Mouse (Mus musculus) adrenal gland, adult 2 months (tissue): Measurements from ENCODE around the gene Taar2. TPM values are rescaled to one million over a fixed set of nuclear protein-coding genes. Genes with fewer than 3 reads are reported as not detected.

Source experiments
- DNase-seq: peaks from one replicate; pipeline ENCODE4 v3.0.0; 2021
- long read RNA-seq: library from polyadenylated mRNA; stranded (forward); transcript quantifications from one replicate; pipeline ENCODE4 v2.0.0, GENCODE M21; 2021
- polyA plus RNA-seq: library from polyadenylated mRNA; depleted of rRNA; stranded (reverse); fragments of >200 nt; gene quantifications from 2 replicates; pipeline ENCODE4 v1.2.3, GENCODE M21; 2012; rRNA removed
- total RNA-seq, 2 experiments: library from RNA; stranded (reverse); gene quantifications; 2 replicates each; pipeline ENCODE4 v1.2.3; 2021

Taar2 gene
- total RNA-seq (not detected), polyA plus RNA-seq (not detected in 2 replicates)
- long read RNA-seq = 0 reads

DNA sequence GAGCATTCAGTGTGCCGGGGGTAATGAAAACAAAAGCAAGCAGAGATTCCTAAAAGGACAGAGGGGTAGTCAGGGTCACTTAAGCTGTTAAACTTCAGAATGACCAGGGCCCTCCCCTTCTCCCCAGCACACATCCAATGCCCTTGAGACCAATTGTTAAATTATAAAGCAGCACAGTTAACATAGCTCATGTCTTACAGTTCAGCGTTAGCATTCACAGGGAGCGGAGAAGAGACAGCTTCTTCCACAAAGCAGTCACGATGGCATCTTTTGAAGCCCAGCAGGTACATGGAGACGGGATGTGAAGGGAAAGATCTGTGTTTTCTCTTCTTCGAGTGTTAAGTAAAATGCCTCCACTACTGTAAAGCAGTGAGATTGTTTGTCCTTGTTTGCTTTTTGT lies at the start of gene Taar2:
TSS of gene Taar2 (plus strand) at position 261 of the 400 bp plus-strand sequence.
- no peak for DNase-seq

DNA sequence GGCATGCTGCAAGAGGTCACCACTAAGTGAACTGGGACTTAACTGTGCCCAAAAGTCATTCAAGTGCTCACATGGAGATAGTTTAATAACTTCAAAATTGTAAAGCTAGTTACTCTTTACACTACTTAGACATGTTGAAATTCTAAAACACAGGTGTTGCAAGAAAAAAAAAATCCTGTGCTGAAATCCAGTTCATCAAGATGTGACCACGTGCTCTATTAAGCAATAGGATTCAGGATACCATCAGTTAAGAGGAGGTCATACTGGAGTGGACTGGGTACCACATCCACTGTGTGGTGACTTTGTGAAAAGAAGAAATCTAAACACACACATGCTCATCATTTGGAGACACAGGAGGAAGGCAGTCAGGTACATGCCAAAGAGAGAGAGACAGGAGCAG lies 45.4 kb upstream of the Taar2 start:
- DNase-seq = no peak

DNA sequence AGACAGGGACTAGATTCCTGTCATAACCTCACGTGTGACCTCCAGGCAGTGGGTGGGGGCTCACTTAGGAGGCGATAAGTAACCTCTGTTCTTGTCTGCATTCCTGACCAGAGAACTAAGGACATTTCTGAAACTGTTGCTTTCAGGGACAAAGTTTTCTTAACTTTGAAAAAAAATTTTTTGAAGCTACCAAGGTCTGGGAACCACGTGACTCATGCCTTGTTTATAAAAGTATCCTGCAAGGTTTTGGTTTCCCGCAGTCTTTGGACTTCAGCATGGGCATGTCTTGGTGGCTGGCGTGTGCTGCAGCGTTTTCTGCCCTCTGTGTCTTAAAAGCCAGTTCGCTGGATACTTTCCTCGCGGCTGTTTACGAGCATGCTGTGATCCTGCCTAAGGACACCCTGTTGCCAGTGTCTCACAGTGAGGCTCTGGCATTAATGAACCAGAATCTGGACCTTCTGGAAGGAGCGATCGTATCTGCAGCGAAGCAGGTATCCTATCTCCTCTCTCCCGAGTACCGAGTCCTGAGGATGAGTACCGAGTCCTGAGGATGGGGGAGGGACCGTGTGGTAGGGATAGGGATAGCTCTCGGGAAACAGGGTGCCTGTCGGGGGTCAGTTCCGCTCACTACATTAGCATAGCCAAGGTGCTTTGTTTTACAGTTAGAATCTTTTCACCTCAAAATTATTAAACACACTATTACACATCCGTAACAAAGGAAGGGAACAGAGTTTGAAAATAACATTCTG lies 43.6 kb upstream of the Taar2 start, which contains the start of gene Vnn1:
TSS of gene Vnn1 (plus strand) at position 88 of the 749 bp plus-strand sequence.
- peak; percentile 58 for DNase-seq

DNA sequence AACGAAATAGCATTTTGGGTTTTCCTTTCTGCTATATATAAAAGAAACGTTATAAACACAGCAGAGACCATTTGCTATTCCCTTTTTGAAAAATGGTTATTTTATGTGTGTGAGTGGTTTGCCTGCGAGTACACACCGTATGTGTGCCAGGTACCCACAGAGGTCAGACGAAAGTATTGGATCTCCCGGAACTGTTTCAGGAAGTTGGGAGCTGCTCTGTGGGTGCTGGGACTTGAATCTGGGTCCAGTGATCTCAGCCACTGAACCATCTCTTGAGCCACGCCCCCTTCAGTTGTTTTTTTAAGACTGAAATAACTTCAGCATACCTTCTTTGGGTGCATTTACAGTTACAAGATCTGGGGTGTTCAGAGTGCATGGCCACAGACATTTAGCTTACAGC lies 43.0 kb upstream of the Taar2 start:
- peak; percentile 28 for DNase-seq

DNA sequence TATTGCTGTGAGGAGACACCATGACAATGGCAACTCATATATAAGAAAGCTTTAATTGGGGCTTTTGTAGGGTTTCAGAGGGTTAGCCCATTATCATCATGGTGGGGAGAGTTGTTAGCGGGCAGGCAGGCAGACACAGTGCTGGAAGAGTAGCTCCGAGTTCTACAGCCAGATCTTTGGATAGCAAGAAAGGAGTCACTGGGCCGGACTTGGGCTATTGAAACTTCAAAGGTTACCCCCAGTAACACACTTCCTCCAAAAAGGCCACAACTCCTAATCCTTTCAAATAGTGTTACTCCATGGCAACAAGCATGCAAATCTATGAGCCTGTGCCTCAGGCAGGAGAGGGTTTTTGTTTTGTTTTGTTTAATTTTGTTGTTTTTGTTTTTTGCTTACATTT lies 37.3 kb upstream of the Taar2 start:
- DNase-seq = no peak

DNA sequence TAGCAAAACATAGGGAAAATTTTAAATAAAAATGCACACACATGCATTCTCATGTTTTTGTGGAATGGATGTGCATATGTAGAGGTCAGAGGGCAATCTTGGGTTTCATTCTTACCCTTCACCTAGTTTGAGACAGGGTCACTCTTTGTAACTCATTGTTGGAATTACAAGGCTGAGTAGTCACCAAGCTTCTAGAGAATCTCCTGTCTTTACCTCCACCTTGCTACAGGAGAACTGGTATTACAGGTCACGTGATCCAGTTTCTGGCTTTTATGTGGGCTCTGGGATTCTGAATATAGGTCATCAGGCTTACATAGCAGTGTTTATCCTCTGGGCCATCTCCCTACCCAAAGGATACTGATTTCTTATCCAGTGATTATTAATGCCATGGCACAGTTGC lies 32.7 kb upstream of the Taar2 start:
- no peak for DNase-seq

DNA sequence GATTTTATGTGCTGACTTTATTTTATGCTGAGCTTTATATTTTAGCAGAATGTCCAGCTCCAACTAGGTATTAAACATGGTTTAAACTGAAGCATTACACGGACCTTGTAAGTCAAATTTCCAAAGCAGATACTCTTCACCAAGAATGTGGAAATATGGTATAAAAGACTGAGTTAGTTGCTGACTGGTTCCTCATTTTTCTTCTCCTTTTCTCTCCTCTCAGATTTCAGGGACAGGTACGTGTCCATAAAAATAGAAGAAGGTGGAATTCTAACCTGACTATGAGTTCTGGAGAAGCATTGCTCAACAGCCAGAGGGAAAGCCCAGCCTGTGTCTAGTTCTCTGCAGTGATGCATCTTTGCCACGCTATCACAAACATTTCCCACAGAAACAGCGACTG lies 18.3 kb upstream of the Taar2 start, which contains the start of gene Taar1:
TSS of gene Taar1 (plus strand) at position 301 of the 400 bp plus-strand sequence.
- no peak for DNase-seq

DNA sequence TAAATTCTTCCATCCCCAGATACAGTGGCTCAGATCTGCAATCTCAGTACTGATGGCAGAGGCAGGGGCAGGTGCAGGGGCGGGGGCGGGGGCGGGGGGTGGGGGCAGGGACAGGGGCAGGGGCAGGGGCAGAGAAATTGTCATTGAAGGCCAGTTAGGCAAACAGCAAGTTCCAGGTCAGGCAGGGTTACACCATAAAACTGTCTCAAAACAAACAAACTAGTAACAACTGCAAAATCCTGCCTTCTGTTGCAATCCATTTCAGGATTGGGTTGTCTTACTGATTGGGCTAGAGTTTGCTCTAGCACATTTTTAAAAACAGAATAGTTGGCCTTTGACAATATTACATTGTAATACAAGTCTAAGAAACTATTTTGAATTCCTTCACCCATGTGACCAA lies 15.9 kb upstream of the Taar2 start:
- no peak for DNase-seq

DNA sequence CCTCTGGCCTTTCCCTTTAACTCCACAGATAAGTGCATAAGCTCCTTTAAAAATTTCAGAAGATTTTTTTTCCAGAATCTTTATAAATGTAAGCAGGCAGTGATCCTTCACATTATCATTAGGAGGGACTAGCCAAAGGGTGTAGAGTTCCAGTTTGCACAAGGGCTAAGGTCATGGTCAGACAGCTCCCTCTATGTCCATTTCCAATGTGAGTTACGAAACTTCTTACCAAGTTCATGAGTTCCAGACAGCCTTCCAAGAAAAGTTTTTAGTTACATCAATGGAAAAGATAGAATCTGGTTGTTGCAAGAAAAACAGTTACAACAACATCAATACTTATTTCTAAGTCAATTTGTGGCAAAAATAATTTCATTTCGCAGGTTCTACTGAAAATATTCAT lies 14.4 kb upstream of the Taar2 start:
- DNase-seq = peak; percentile 21

DNA sequence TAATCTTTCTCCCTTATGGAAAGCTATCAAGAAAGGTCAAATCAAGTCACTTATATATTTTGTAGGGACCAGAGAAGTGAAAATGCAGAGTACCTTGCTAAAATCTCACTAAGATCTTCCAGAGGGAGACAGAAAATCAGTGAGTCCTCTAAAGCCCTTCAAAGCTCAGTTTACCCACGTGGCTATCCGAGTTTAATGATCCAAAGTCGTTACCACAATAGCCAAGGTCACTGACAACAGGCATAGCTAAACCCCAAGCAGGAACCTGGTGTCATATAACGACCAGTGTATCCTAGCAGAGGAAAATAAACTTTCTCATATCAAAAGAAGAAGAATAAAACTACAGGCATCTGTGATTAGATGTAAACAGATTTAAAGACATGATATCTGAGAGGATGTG lies 759 bp upstream of the Taar2 start:
- no peak for DNase-seq

DNA sequence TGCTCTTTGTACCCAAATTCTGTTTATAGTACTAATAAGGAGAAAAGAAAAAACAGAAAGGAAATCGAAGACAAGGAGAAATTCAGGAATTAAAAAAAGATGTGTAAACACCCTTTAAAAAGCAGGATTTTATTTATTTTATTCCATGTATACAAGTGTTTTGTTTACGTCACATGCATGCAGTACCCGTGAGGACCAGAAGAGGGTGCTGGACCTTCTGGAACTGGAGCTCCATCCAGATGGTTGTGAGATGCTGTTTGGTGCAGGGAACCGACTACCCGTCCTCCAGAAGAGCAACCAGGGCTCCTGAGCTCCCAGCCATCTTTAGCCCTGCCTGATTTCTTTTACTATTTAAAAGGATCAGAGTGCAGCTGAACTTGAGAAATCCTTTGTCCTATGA lies 4.1 kb downstream of the Taar2 start:
- DNase-seq = no peak

DNA sequence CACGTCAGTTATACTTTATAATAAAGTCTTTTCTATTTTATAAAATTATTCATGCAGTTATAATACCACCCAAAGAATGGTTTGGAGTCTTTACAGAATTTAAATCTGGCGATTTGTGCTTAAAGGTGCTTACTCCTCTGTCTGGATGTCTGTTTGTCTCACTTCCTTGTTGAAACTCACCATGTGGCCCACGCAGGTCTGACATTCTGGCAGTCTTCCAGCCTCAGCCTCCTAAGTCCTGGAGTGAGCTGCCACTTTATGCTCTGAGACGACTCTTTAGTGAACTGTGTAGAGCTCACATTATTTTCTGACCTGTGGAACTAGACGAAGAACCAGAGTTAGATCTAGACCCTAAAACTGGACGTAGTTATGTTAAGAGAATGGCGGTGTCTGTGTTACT lies 9.7 kb downstream of the Taar2 start:
- no peak for DNase-seq

DNA sequence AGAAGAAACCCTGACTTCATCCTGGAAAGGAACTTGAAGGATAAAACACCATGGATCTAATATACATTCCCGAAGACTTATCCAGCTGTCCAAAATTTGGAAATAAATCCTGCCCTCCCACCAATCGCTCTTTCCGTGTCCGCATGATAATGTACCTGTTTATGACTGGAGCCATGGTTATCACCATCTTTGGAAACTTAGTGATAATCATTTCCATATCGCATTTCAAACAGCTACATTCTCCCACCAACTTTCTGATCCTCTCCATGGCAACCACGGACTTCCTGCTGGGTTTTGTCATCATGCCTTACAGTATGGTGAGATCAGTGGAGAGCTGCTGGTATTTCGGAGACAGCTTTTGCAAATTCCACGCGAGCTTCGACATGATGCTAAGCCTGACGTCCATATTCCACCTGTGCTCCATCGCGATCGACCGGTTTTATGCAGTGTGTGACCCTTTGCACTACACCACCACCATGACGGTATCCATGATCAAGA lies 11.2 kb downstream of the Taar2 start, which contains the start of gene Taar3:
TSS of gene Taar3 (plus strand) at position 51 of the 498 bp plus-strand sequence.
- no peak for DNase-seq

DNA sequence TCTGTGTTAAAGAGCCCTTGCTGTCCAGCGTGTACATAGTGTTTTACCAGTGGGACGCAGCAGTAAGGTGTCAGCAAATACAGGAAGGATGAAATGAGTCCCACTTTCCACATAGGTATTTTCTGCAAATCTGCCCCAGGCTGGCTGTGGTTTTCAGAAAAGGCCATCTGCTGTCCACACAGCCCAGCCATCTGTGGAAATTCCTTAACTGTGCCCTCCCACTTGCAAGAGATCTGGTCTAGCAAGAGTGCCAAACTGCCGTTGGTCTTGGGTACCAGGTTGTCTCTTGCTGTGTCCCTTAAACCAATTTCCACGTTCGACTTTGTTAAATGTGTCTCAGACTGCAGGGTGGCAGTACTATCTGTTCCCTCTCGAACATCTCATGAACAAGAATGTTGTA lies 13.3 kb downstream of the Taar2 start:
- DNase-seq = no peak

DNA sequence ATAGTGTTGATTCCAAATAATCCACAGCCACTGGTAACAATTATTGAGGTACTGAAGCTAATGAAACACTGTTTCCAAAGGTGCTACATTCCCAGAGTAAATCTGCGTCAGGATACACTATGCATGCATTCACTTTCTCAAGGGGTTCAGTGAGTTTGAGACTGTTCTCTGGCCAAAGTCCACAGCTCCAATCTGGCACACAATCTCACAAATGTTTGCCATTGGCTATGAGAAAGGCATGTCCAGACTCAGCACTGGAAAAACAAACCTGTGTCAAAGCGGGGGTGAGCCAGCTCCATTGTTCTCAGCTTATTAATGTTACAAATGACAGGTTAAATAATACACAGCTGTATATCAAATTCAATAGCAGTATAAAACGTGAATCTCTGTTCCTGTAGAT lies 20.7 kb downstream of the Taar2 start:
- no peak for DNase-seq

DNA sequence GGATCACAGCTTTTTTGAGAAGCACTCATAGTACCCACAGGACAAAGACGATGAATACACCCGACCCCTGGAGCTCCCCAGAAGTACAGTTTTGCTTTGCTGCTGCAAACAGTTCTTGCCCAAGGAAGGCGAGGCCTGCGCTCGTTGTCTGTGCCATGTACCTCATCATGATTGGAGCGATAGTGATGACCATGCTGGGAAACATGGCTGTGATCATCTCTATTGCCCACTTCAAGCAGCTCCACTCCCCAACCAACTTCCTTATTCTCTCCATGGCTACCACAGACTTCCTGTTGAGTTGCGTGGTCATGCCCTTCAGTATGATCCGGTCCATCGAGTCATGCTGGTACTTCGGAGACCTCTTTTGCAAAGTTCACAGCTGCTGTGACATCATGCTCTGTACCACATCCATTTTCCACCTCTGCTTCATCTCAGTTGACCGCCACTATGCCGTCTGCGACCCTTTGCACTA lies 22.1 kb downstream of the Taar2 start, which contains the start of gene Taar4:
TSS of gene Taar4 (plus strand) at position 51 of the 472 bp plus-strand sequence.
- no peak for DNase-seq

DNA sequence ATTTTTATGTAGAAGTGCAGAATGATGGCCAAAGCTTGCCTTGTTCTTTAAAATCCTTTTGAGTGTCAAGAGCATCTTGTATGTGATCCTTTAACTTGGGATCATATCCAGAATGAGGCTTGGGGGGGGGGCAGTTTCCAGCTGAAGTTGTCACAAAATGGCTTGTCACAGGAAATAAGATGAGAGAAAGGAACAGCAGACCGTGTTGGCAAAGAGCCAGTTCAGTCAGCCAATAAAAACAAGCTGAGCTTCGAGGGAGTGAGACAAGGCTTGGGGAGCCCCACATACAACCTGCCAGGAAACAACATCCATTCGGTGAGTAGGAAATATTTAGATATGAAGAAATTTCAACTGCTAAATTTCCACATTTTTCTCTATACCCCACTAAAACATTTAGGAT lies 25.1 kb downstream of the Taar2 start:
- no peak for DNase-seq

DNA sequence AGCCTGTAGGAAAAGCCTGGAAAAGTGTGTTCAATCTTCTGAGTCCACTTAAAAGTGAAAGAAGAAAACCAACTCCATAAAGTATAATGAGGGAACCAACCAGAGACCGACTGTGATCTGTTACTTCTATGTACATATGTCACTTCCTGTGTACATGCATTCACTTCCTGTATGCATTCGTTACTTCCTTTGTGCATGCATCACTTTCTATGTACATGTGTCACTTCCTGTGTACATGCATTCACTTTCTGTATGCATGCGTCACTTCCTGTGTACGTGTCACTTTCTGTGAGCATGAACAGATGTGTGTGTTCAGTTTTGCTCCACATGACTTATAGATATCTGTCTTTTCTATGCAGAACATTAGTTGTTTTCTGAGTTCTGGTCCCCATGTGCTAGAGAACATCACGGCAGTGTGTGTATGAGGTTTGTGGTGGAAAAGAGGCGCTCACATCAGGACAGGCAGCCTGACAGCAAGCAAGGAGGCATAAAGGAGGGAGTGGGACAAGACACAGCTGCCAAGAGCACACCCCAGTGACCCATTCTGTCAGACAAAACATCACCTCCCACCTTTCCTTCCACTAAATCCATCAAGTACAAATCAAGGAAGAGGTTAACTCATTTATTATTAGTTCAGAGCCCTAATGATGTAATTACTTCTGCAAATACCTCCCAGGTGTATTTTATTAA lies 26.7 kb downstream of the Taar2 start:
- no peak for DNase-seq

DNA sequence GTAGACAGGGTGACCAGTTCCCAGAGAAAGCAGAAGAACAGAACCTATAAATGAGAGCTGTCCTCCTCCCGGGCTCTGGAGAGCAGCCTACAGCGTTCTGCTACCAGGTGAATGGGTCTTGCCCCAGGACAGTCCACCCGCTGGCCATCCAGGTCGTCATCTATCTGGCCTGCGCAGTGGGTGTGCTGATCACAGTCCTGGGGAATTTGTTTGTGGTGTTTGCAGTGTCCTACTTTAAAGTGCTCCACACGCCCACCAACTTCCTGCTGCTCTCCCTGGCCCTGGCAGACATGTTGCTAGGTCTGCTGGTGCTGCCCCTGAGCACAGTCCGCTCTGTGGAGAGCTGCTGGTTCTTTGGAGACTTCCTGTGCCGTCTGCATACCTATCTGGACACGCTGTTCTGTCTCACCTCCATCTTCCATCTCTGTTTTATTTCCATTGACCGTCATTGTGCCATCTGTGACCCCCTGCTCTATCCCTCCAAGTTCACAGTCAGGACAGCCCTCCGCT lies 32.3 kb downstream of the Taar2 start, which contains the start of gene Taar5:
TSS of gene Taar5 (plus strand) at position 51 of the 510 bp plus-strand sequence.
- no peak for DNase-seq

DNA sequence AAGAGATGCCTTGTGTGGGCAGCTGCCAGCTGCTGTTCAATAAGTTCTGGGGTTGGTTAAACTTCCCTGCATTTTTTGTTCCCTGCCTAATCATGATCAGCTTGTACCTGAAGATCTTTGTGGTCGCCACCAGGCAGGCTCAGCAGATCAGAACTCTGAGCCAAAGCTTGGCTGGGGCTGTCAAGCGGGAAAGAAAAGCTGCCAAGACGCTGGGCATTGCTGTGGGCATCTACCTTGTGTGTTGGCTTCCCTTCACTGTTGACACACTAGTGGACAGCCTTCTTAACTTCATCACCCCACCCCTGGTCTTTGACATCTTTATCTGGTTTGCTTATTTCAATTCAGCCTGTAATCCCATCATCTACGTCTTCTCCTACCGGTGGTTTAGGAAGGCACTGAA lies 32.9 kb downstream of the Taar2 start:
- DNase-seq = no peak

DNA sequence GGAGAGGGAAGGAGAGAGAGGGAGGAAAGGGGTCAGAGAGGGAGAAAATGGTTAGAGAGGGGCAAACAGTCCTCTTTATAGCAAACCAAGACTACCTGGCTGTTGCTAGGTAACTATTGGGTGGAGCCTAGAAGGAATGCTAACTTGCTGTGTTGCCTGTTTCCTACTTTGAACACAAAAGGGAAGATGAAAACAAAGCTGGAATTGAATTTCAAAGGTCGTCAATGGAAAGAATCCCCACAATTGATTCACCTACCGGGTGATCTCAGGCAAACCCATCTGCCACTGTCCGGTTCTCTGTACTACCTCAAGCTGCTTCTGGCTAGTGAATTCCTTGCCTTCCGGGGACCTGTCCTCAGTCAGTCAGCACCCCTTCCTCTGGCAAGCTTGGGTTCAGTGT lies 39.6 kb downstream of the Taar2 start:
- DNase-seq = no peak

DNA sequence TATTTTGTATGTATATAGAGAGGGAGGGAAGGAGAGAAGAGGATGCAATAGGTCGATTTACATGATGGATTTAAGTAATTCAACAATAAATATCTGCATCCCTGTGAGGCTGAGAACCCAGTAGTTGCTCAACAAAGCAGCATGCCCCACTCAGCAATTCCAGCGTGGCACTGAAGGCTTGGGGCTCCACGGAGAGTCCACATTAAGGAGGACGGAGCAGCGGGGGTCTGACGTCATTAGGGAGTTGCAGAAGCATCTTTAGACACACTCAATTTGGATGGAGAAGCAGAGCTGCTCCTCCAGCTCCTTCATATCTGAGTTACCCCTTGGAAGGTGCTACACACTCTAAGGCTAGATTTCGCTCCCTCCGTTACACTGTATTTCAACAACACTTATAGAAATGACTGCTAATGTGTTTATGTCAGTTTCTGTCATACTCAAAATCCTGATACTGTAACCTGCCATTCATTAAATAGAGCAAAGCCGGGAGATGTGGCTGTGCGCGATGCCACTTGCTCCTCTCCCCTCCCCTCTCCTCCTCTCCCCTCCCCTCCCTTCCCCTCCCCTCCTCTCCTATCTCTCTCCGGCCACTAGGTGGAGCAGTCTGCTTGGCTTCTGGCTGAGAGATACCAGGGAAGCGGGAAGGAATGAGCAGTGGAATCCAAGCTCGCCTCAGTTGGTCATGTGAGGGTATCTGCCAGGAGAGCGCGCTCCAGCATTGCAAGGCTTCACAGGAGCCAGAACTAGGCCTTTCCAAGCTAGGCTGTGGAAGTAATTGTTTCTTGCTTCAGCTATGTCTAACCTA lies 40.7 kb downstream of the Taar2 start:
- peak; percentile 76 for DNase-seq
